Mouse (Mus musculus) small intestine, adult 2 months (tissue): ENCODE results near the gene Gm28539. TPM values are rescaled to one million over a fixed set of nuclear protein-coding genes. Genes with fewer than 3 reads are reported as not detected.

Experiments
- H3K27ac ChIP-seq: fragments of 200-500 bp; 2 replicates; pipeline ENCODE4 v1.5.1; 2012; ENCODE audit warnings: low read depth, low read length, control low read depth, inconsistent platforms; ENCODE audit not compliant: insufficient read depth
- H3K27me3 ChIP-seq: fragments of 200-500 bp; 2 replicates; pipeline ENCODE4 v1.6.1; 2012; ENCODE audit warnings: mild to moderate bottlenecking, moderate library complexity, low read length, inconsistent platforms; ENCODE audit not compliant: control insufficient read depth, insufficient read depth
- H3K36me3 ChIP-seq: fragments of 200-500 bp; 2 replicates; pipeline ENCODE4 v1.6.1; 2012; ENCODE audit warnings: mild to moderate bottlenecking, low read length, control low read depth, inconsistent platforms; ENCODE audit not compliant: control insufficient read depth, insufficient read depth
- H3K4me1 ChIP-seq: fragments of 200-500 bp; 2 replicates; pipeline ENCODE4 v1.6.1; 2012; ENCODE audit warnings: low read length, inconsistent platforms, mixed read lengths; ENCODE audit not compliant: control insufficient read depth, insufficient read depth, insufficient read length
- H3K4me3 ChIP-seq: fragments of 200-500 bp; 2 replicates; pipeline ENCODE4 v1.5.1; 2012; ENCODE audit warnings: low read depth, mild to moderate bottlenecking, control low read depth, inconsistent platforms, low read length, moderate library complexity
- CTCF ChIP-seq: fragments of 200-500 bp; IDR thresholded peaks from 2 replicates; pipeline ENCODE4 v1.5.1; 2012; ENCODE audit warnings: low read depth, mild to moderate bottlenecking, control low read depth, inconsistent platforms, low read length, moderate library complexity, mixed read lengths; ENCODE audit not compliant: insufficient replicate concordance, insufficient read length; ENCODE audit errors: extremely low read depth
- POLR2A ChIP-seq: fragments of 200-500 bp; IDR thresholded peaks from 2 replicates; pipeline ENCODE4 v1.6.1; 2012; ENCODE audit warnings: low read depth, mild to moderate bottlenecking, control low read depth, inconsistent platforms, low read length, moderate library complexity
- WGBS: fragments of 180-500 bp; shearing (Covaris S2); methylation state at CpG from one replicate; pipeline ENCODE4 v1.1.7; 2018; 5-methylcytosine and 5-hydroxymethylcytosine counted together
- polyA plus RNA-seq: library from polyadenylated mRNA; depleted of rRNA; stranded (reverse); fragments of >200 nt; gene quantifications from 2 replicates; pipeline ENCODE4 v1.2.3, GENCODE M21; 2012

Gene Gm28539
- polyA plus RNA-seq, 1 experiment = not detected

GRCm38 (mm10) chr16:18798841-18799240, 37.5 kb upstream of the Gm28539 start:
- Histone ChIP-seq H3K27ac (no peak overlapping the region), H3K36me3 (peaks cover 14% of the 10 kb centered on the region), H3K4me3 (no peak overlapping the region), H3K27me3 (no peaks in the 10 kb centered on the region), H3K4me1 (no peaks in the 10 kb centered on the region)
- 82% methylated on average over 2 of the region's 2 CpGs for WGBS
- no peak for TF ChIP-seq POLR2A
- TF ChIP-seq CTCF = peak; percentile 56; the same call in 1 of the 2 replicates

GRCm38 (mm10) chr16:18805746-18806145, 30.6 kb upstream of the Gm28539 start:
- Histone ChIP-seq H3K4me3 (no peak overlapping the region), H3K4me1 (no peaks in the 10 kb centered on the region), H3K27ac (no peak overlapping the region), H3K27me3 (no peaks in the 10 kb centered on the region), H3K36me3 (peaks cover 9% of the 10 kb centered on the region)
- WGBS = 97% methylated on average over 2 of the region's 2 CpGs
- TF ChIP-seq POLR2A (no peak), CTCF (no peak)

GRCm38 (mm10) chr16:18809001-18809400, 27.4 kb upstream of the Gm28539 start:
- Histone ChIP-seq H3K27ac (no peak overlapping the region), H3K36me3 (peaks cover 6% of the 10 kb centered on the region; the same call in 1 of the 2 replicates), H3K27me3 (no peaks in the 10 kb centered on the region), H3K4me1 (no peaks in the 10 kb centered on the region), H3K4me3 (no peak overlapping the region)
- WGBS = 87% methylated on average over 5 of the region's 5 CpGs
- TF ChIP-seq CTCF = no peak
- no peak for TF ChIP-seq POLR2A

- H3K27ac ChIP-seq = no peak overlapping the region
- H3K36me3 ChIP-seq = peaks cover 11% of the 10 kb centered on the region
- peak overlapping the region; percentile 98 for H3K4me3 ChIP-seq
- no peaks in the 10 kb centered on the region for H3K4me1 ChIP-seq
- TF ChIP-seq CTCF (no peak), POLR2A (no peak)
- 2% methylated on average over 5 of the region's 5 CpGs for WGBS
- no peaks in the 10 kb centered on the region for H3K27me3 ChIP-seq
These were observed 25.4 kb upstream of the Gm28539 start for GRCm38 (mm10) chr16:18811032-18811431.

- under 1% methylated on average over 42 of the region's 42 CpGs for WGBS
- no peaks in the 10 kb centered on the region for H3K27me3 ChIP-seq
- H3K4me3 ChIP-seq = peak within 1 kb of the TSS; percentile 98
- peaks cover 18% of the 10 kb centered on the region for H3K36me3 ChIP-seq
- no peaks in the 10 kb centered on the region for H3K4me1 ChIP-seq
- TF ChIP-seq POLR2A (peak; percentile 67), CTCF (no peak)
- peak within 1 kb of the TSS; percentile 81 for H3K27ac ChIP-seq
These were observed 24.7 kb upstream of the Gm28539 start, which contains the start of the genes Ufd1 and Cdc45 for GRCm38 (mm10) chr16:18811468-18812384. Gene Ufd1, plus strand, starts transcription at chr16:18811779. Gene Cdc45, minus strand, starts transcription at chr16:18811987.

GRCm38 (mm10) chr16:18812385-18812910, 23.9 kb upstream of the Gm28539 start:
- Histone ChIP-seq H3K4me1 (no peaks in the 10 kb centered on the region), H3K27me3 (no peaks in the 10 kb centered on the region), H3K4me3 (peak overlapping the region; percentile 98), H3K27ac (peak overlapping the region; percentile 81), H3K36me3 (peaks cover 21% of the 10 kb centered on the region)
- under 1% methylated on average over 31 of the region's 31 CpGs for WGBS
- TF ChIP-seq CTCF = no peak
- no peak for TF ChIP-seq POLR2A

- Histone ChIP-seq H3K27me3 (no peaks in the 10 kb centered on the region), H3K27ac (no peak overlapping the region), H3K36me3 (peaks cover 77% of the 10 kb centered on the region), H3K4me3 (no peak overlapping the region), H3K4me1 (no peaks in the 10 kb centered on the region)
- no peak for TF ChIP-seq CTCF
- no peak for TF ChIP-seq POLR2A
- 82% methylated on average over 1 of the region's 1 CpGs for WGBS
These were observed 14.0 kb upstream of the Gm28539 start for GRCm38 (mm10) chr16:18822356-18822755.
